Mouse (Mus musculus) kidney, embryonic 14.5 days (tissue): ENCODE results near the gene Csmd2. TPM values are rescaled to one million over a fixed set of nuclear protein-coding genes. Genes with fewer than 3 reads are reported as not detected.

Source experiments
- ATAC-seq: fragments of 200-750 bp; cut with Nextera tagmentation; 2 replicates; pipeline ENCODE4 v1.8.0; 2017; ENCODE audit warnings: moderate number of reproducible peaks, mild to moderate bottlenecking, moderate TSS enrichment, moderate library complexity; ENCODE audit not compliant: low FRiP score, low TSS enrichment
- H3K27ac ChIP-seq: fragments of 300-500 bp; sonication (generic); 2 replicates; pipeline ENCODE4 v1.5.1; 2014; ENCODE audit warnings: low read depth, mild to moderate bottlenecking, low read length, moderate library complexity, mixed read lengths
- H3K27me3 ChIP-seq: fragments of 300-500 bp; sonication (generic); 2 replicates; pipeline ENCODE4 v1.6.1; 2014; ENCODE audit warnings: mild to moderate bottlenecking, low read length; ENCODE audit not compliant: control insufficient read depth, insufficient read depth
- H3K36me3 ChIP-seq: fragments of 300-500 bp; sonication (generic); 2 replicates; pipeline ENCODE4 v1.6.1; 2014; ENCODE audit warnings: low read length, mixed read lengths; ENCODE audit not compliant: control insufficient read depth, insufficient read depth
- H3K4me1 ChIP-seq: fragments of 300-500 bp; sonication (generic); 2 replicates; pipeline ENCODE4 v1.6.1; 2014; ENCODE audit warnings: low read length, mixed read lengths; ENCODE audit not compliant: control insufficient read depth, insufficient read depth
- H3K4me2 ChIP-seq: fragments of 300-500 bp; sonication (generic); replicated peaks from 2 replicates; pipeline ENCODE4 v1.6.1; 2014; ENCODE audit warnings: low read depth, mild to moderate bottlenecking, low read length
- H3K4me3 ChIP-seq: fragments of 300-500 bp; sonication (generic); 2 replicates; pipeline ENCODE4 v1.5.1; 2014; ENCODE audit warnings: mild to moderate bottlenecking, low read length
- H3K9ac ChIP-seq: fragments of 300-500 bp; sonication (generic); 2 replicates; pipeline ENCODE4 v1.6.1; 2014; ENCODE audit warnings: low read depth, mild to moderate bottlenecking, low read length, moderate library complexity
- H3K9me3 ChIP-seq: fragments of 300-500 bp; sonication (generic); 2 replicates; pipeline ENCODE4 v1.6.1; 2016; ENCODE audit warnings: low read length; ENCODE audit not compliant: control insufficient read depth
- WGBS: fragments of 180-500 bp; shearing (Covaris S2); extraction: QIAGEN DNeasy Blood & Tissue Kit; methylation state at CpG from one replicate; pipeline ENCODE4 v1.1.7; 2014; 5-methylcytosine and 5-hydroxymethylcytosine counted together
- polyA plus RNA-seq: library from polyadenylated mRNA; unstranded; fragments of >200 nt; fragmentation: Nextera tagmentation; extraction: Ambion mirVana; gene quantifications from 2 replicates; pipeline ENCODE4 v1.2.1, GENCODE M21; 2014

The Csmd2 gene
- polyA plus RNA-seq, 1 experiment from 2014 or later: 0.01 TPM

- ATAC-seq: no peak
- Histone ChIP-seq H3K27me3 (no peaks in the 10 kb centered on the region), H3K4me3 (no peak overlapping the region), H3K4me1 (no peaks in the 10 kb centered on the region), H3K9ac (no peak overlapping the region), H3K36me3 (no peaks in the 10 kb centered on the region), H3K4me2 (no peak overlapping the region), H3K9me3 (no peaks in the 10 kb centered on the region), H3K27ac (no peak overlapping the region)
- 86% methylated on average over 2 of the region's 2 CpGs for WGBS
Measured at GRCm38 (mm10) chr4:128425339-128425738, 437.7 kb downstream of the Csmd2 start.

GRCm38 (mm10) chr4:128427261-128428030, 439.8 kb downstream of the Csmd2 start:
- H3K27ac ChIP-seq: peak overlapping the region; percentile 73; the same call in 1 of the 2 replicates
- H3K4me2 ChIP-seq: no peak overlapping the region
- H3K4me3 ChIP-seq: no peak overlapping the region
- H3K36me3 ChIP-seq: no peaks in the 10 kb centered on the region
- H3K4me1 ChIP-seq: no peaks in the 10 kb centered on the region
- no peak for ATAC-seq
- H3K9ac ChIP-seq: no peak overlapping the region
- H3K27me3 ChIP-seq: no peaks in the 10 kb centered on the region
- no peaks in the 10 kb centered on the region for H3K9me3 ChIP-seq
- 77% methylated on average over 14 of the region's 14 CpGs for WGBS

- Histone ChIP-seq H3K4me3 (no peak overlapping the region), H3K9me3 (no peaks in the 10 kb centered on the region), H3K4me2 (no peak overlapping the region), H3K36me3 (no peaks in the 10 kb centered on the region), H3K27ac (no peak overlapping the region), H3K27me3 (no peaks in the 10 kb centered on the region), H3K9ac (no peak overlapping the region), H3K4me1 (no peaks in the 10 kb centered on the region)
- 0 out of 2 replicates have a peak, but pooled peaks have one; percentile 49 for ATAC-seq
- 57% methylated on average over 18 of the region's 18 CpGs for WGBS
Measured at GRCm38 (mm10) chr4:128428303-128429107, 440.8 kb downstream of the Csmd2 start.

- 87% methylated on average over 8 of the region's 8 CpGs for WGBS
Measured at GRCm38 (mm10) chr4:128429591-128429990, 441.9 kb downstream of the Csmd2 start.

GRCm38 (mm10) chr4:128440550-128440949, 452.9 kb downstream of the Csmd2 start:
- H3K9me3 ChIP-seq: no peaks in the 10 kb centered on the region
- WGBS: 80% methylated on average over 6 of the region's 6 CpGs
- ATAC-seq: no peak

More at GRCm38 (mm10) chr4:128429591-128429990, 441.9 kb downstream of the Csmd2 start:
- H3K27ac ChIP-seq: no peak overlapping the region
- H3K9me3 ChIP-seq: no peaks in the 10 kb centered on the region
- H3K4me3 ChIP-seq: no peak overlapping the region
- H3K36me3 ChIP-seq: no peaks in the 10 kb centered on the region
- no peak overlapping the region for H3K9ac ChIP-seq
- no peak overlapping the region for H3K4me2 ChIP-seq
- H3K27me3 ChIP-seq: no peaks in the 10 kb centered on the region
- H3K4me1 ChIP-seq: no peaks in the 10 kb centered on the region
- no peak for ATAC-seq

GRCm38 (mm10) chr4:128441228-128441627, 453.6 kb downstream of the Csmd2 start:
- no peaks in the 10 kb centered on the region for H3K4me1 ChIP-seq

More at GRCm38 (mm10) chr4:128440550-128440949, 452.9 kb downstream of the Csmd2 start:
- H3K4me3 ChIP-seq: no peak overlapping the region
- no peaks in the 10 kb centered on the region for H3K36me3 ChIP-seq
- no peaks in the 10 kb centered on the region for H3K4me1 ChIP-seq
- no peak overlapping the region for H3K9ac ChIP-seq
- H3K27me3 ChIP-seq: no peaks in the 10 kb centered on the region
- H3K27ac ChIP-seq: no peak overlapping the region
- H3K4me2 ChIP-seq: no peak overlapping the region

GRCm38 (mm10) chr4:128442791-128443190, 455.1 kb downstream of the Csmd2 start:
- no peaks in the 10 kb centered on the region for H3K4me1 ChIP-seq
- 79% methylated on average over 8 of the region's 8 CpGs for WGBS
- no peaks in the 10 kb centered on the region for H3K36me3 ChIP-seq
- no peaks in the 10 kb centered on the region for H3K27me3 ChIP-seq
- H3K4me3 ChIP-seq: no peak overlapping the region
- no peaks in the 10 kb centered on the region for H3K9me3 ChIP-seq
- H3K9ac ChIP-seq: no peak overlapping the region
- ATAC-seq: no peak
- H3K27ac ChIP-seq: no peak overlapping the region
- no peak overlapping the region for H3K4me2 ChIP-seq

More at GRCm38 (mm10) chr4:128441228-128441627, 453.6 kb downstream of the Csmd2 start:
- ATAC-seq: no peak
- Histone ChIP-seq H3K27ac (no peak overlapping the region), H3K9ac (no peak overlapping the region), H3K27me3 (no peaks in the 10 kb centered on the region), H3K4me2 (no peak overlapping the region), H3K9me3 (no peaks in the 10 kb centered on the region), H3K4me3 (no peak overlapping the region), H3K36me3 (no peaks in the 10 kb centered on the region)
- 85% methylated on average over 2 of the region's 2 CpGs for WGBS

- Histone ChIP-seq H3K9me3 (no peaks in the 10 kb centered on the region), H3K27me3 (no peaks in the 10 kb centered on the region), H3K4me2 (no peak overlapping the region), H3K27ac (no peak overlapping the region), H3K4me1 (no peaks in the 10 kb centered on the region), H3K9ac (no peak overlapping the region), H3K36me3 (no peaks in the 10 kb centered on the region), H3K4me3 (no peak overlapping the region)
- no peak for ATAC-seq
- 77% methylated on average over 15 of the region's 15 CpGs for WGBS
Measured at GRCm38 (mm10) chr4:128445514-128446260, 458.0 kb downstream of the Csmd2 start.
